ENCODE assay signal across 24 mouse cellular contexts in the genomic region with DNA sequence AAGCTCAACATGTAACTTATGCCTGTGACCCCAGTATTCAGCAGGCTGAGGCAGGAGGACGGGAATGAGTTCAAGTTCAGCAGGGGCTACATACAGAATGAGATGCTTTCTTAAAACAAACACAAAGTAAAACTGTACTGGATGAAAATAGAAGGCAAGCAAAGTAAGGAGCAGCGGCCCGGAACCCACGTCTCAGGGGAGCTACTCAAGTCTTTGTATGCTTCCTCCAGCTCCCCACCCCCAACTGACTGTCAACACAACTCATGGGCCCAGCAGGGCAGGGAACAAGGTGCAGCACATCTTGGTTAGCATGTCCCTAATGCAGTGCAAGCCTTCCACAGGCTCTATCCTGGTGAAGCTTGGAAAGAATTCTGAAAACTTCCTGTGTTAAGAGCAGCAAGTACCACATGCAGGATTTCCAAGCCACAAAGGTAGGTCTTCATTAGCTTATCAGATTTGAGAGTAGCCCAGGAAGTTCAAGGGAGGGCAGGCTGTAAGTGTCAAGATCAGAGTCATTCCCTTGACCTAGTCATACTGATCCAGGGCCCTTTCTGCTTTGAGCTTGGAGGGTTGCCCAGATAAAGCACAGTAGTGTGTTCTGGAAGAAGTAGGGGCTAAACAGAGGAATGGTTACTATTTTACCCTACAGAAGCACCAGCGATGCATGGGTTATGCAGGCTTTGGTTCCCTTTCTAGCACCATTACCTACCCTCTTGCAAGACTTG. TPM values are rescaled to one million over a fixed set of nuclear protein-coding genes. Genes with fewer than 3 reads are reported as not detected.
DNase-seq lines count a peak whose midpoint lies in the region; ATAC-seq lines count a peak whose summit lies in the region.
"Had no signal": no experiment of that assay in that cellular context is flagged by ENCODE, and none has a peak within 500 bp of the region (broad histone marks: within the 10 kb centered on the region; RNA-seq: fewer than 3 reads in every experiment).

No protein-coding gene starts in this region.

- peak; percentile 56 for DNase-seq in adrenal gland, adult 2 months
- no peak for DNase-seq in adrenal gland, adult 18-20 months (ENCODE audit: low spot score in 2 of 2)
- peak; percentile 21 to 30 for DNase-seq in adrenal gland, postnatal 36 days
- no peak for DNase-seq in adrenal gland, postnatal 10 days
- peak; percentile 73 for DNase-seq in A20 (ENCODE audit: low read depth, low spot score)
- DNase-seq in layer of hippocampus, adult 18-20 months (ENCODE audit: low spot score in 2 of 2) = no peak
- no peak for DNase-seq in cerebellum, adult 18-20 months
- DNase-seq: cerebellum, adult 11 months; cerebellum, adult 9-10 months; cerebellum, postnatal 14 days; gastrocnemius, postnatal 10 days; gastrocnemius, postnatal 36 days; heart, adult 2 months; heart, postnatal 14 days; heart, postnatal 4 days had no signal

- peak; percentile 31; the same call in 1 of the 2 replicates for ATAC-seq in neutrophil, adult 5-6 weeks (ENCODE audit: extremely low read depth, insufficient number of reproducible peaks, low FRiP score, poor library complexity, severe bottlenecking)
- ATAC-seq: activated CD4-positive, CD25-positive, alpha-beta regulatory T cell, adult 4 months; CD4-positive, CD25-positive, alpha-beta regulatory T cell, adult 4 months; forebrain, embryonic 13.5 days; forebrain, embryonic 16.5 days; hindbrain, postnatal 0 days; inflammation-experienced regulatory T-cells, adult 6 months; intestine, embryonic 16.5 days had no signal

RNA-seq across cellular contexts. Expression of a gene that starts 27.5 kb away (rescaled TPM):
- total RNA-seq in adrenal gland, adult 2 months (2021) = 1 to 10 TPM in 1 of 2 experiments, under 1 TPM in 1; 0.41 to 1.2 TPM
- polyA plus RNA-seq in adrenal gland, adult 2 months (2012; rRNA removed) = 0.24 TPM in 1 of 2 replicates, not detected in the other
- total RNA-seq in adrenal gland, adult 18-20 months (2021) = under 1 TPM; 0.29 to 0.30 TPM
- total RNA-seq in adrenal gland, postnatal 36 days (2021) = under 1 TPM; 0.40 to 0.63 TPM
- 100 to 1,000 TPM in 1 of 2 experiments, 10 to 100 TPM in 1; 50.5 to 111 TPM for total RNA-seq in adrenal gland, postnatal 10 days (2021)
- total RNA-seq in neutrophil, adult 5-6 weeks (2017) = 0.35 TPM in 1 of 2 replicates, not detected in the other
- under 1 TPM; 0.56 to 0.84 TPM for total RNA-seq in layer of hippocampus, adult 18-20 months (2021)
- total RNA-seq: granulocyte monocyte progenitor cell, adult 5-6 weeks had no signal

RNA-seq across cellular contexts. Expression of a gene that starts 27.8 kb away (rescaled TPM):
- total RNA-seq in adrenal gland, adult 2 months (2021) = 1 to 10 TPM; 6.8 to 7.9 TPM
- 15.8 and 19.9 TPM in 2 replicates for polyA plus RNA-seq in adrenal gland, adult 2 months (2012; rRNA removed)
- 10 to 100 TPM in 1 of 2 experiments, 1 to 10 TPM in 1; 8.1 to 16.6 TPM for total RNA-seq in adrenal gland, adult 18-20 months (2021)
- total RNA-seq in adrenal gland, postnatal 36 days (2021) = 1 to 10 TPM; 8.6 to 9.3 TPM
- 10 to 100 TPM in 1 of 2 experiments, 1 to 10 TPM in 1; 6.2 to 11.9 TPM for total RNA-seq in adrenal gland, postnatal 10 days (2021)
- total RNA-seq in neutrophil, adult 5-6 weeks (2017) = 11.0 and 13.0 TPM in 2 replicates
- 100 to 1,000 TPM in 1 of 2 experiments, 10 to 100 TPM in 1; 82.4 to 100 TPM for total RNA-seq in layer of hippocampus, adult 18-20 months (2021)

Comparison
In these comparisons a context has a peak if more than half of its experiments do, and no peak if none do; other contexts are left out.
1. DNase-seq: peak in adrenal gland, adult 2 months (single experiment), adrenal gland, postnatal 36 days (2 of 2) and A20 (single experiment); none in adrenal gland, adult 18-20 months (0 of 2), adrenal gland, postnatal 10 days (single experiment), layer of hippocampus, adult 18-20 months (0 of 2) and cerebellum, adult 18-20 months (0 of 2).
2. RNA of a gene that starts 27.5 kb away (total RNA-seq): 50.5 to 111 TPM in adrenal gland, postnatal 10 days; 0.41 to 1.2 TPM in adrenal gland, adult 2 months, 0.56 to 0.84 TPM in layer of hippocampus, adult 18-20 months, 0.40 to 0.63 TPM in adrenal gland, postnatal 36 days, 0.35 TPM in neutrophil, adult 5-6 weeks and 0.29 to 0.30 TPM in adrenal gland, adult 18-20 months; every median in the first group is over 10 times any median in the second.